Mouse (Mus musculus) B cell, adult 2 months (primary cell): ENCODE results near the gene Frmd5.

Experiments used
- DNase-seq, 2 experiments: peaks; one replicate each; pipeline ENCODE4 v3.0.0; 2022

The Frmd5 gene

DNA sequence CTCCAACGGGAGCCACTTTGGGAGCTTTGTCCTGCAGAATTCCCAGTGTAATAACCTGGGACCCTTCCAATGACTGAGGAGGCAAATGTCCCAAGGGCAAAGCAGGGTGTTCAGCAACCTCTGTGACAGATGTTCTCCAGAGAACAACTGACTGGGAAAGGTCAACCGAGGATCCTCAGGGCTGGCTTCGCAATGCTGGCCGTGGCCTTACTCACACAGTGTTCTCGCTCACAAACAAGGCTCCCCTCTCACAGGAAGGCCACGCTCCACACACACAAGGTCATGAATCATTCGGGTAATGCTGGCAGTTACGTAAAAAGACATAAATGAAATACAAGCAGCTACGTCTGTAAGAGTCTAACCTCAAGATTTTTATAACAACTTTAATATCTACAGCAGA lies 46.2 kb downstream of the Frmd5 start:
- DNase-seq: no peak

DNA sequence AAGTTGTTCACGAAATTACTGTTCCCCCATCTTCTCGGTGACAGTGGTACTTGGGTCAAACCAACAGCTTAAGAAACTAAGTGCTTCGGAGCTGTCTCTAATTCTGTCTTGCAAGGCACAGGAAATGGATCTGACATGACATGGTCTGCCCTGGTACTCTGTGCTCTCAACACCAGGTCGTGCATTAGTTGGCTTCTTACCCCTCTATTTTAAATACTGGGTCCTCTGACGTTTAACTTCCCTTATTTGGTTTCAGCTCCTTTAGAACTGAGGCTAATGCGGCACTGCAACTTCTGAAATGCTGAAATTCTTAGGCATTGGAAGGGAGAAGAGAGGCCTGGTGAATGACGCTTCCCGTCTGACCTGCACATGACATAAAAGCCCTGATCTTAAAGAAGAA lies 48.6 kb downstream of the Frmd5 start:
- no peak for DNase-seq

DNA sequence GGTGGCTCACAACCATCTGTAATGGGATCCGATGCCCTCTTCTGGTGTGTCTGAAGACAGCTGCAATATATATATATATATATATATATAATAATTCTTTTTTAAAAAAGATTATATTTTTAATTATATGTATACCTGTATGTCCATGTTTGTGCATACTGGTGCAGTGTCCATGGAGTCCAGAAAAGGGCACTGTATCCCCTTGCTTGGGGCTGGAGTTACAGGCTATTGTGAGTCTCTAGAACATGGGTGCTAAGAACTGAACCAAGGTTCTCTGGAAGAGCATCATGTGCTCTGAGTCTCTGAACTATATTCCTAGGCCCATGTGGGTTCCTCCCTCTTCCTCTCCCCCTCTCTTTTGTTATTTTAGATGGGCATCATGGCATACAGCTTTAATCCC lies 50.6 kb downstream of the Frmd5 start:
- no peak for DNase-seq

DNA sequence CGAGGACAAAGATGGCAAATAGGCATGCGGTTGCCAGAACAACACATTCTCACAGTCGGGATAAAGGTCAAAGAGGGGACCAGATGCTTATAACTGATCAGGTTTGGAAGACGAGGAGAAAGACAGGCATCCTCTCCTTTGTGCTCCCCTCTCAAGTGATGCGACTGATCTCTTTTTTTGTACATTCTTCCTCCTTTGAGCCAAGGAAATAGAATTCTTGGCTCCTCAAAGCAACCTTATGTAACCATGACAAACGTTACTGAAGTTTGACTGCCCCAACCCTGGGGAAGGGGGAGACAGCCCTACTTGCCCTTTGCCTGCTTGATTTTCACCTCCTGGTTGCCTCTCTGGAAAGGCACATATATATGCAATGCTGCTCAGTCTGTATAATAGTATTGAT lies 51.8 kb downstream of the Frmd5 start:
- DNase-seq: no peak

DNA sequence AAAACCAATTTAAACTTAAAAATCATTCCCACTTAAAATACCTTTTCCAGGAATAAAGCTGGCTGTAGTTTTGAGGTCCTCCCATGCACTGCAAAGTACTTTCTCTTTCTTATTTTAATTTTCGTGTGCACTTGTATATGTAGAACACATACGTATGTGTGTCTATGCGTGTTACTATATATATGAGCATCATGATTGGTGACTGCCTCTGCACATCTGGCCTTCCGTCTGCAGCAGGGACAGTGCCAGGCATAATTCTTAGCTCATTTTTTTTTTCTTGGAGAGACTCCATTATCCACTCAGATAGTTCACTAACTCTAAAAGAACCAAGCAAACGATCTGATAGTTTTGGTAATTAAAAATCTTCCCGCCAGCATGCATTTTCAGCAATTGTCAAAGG lies 56.8 kb downstream of the Frmd5 start:
- DNase-seq: no peak

DNA sequence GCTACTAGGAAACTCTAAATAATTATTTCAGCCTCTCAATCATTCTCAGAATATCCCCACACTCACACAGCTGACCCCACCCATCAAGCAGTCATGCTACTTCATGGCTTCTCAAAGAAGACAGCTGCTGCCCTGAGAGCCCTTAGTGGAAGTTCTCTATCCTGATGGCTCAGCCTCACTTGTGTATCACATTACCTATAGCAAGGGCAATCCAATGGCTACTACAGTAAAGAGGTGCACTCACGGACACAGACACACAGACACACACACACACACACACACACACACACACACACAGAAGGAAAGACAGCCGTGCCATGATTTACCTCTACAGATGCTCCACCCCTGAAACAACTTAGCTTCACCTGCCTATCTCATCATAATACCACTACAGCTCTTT lies 65.7 kb downstream of the Frmd5 start:
- DNase-seq: no peak

DNA sequence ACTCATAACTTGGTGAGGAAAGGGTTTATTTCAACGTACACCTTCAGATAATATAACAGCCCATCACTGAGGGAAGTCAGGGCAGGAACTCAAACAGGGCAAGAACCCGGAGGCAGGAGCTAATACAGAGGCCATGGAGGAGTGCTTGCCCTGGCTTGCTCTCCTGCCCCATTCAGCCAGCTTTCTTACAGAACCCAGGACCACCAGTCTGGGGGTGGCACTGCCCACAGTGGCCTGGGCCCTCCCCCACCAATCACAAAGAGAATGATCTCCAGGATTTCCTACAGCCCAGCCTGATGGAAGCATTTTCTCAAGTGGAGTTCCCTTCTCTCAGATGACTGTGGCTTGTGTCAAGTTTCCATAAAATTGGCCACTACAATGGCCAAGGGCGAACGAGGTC lies 67.5 kb downstream of the Frmd5 start:
- DNase-seq: no peak

DNA sequence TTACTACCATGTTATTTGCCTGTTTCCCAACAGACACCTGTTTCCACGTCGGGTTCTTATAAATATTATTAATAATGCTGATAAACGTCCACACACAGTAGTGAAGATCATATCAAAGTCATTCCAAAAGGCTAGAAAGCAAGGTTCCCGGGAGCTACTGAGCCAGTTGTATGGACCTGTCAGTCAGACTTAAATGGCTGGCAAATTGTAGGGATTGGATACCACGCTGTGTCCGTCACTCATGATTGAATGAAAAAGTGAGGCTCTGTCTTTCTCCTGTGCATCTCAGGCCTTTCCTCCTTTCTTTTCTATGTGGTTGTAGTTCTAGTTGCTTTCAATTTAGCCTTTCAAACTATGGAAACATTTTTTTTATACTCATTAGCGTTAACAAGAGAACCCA lies 73.5 kb downstream of the Frmd5 start:
- no peak for DNase-seq

DNA sequence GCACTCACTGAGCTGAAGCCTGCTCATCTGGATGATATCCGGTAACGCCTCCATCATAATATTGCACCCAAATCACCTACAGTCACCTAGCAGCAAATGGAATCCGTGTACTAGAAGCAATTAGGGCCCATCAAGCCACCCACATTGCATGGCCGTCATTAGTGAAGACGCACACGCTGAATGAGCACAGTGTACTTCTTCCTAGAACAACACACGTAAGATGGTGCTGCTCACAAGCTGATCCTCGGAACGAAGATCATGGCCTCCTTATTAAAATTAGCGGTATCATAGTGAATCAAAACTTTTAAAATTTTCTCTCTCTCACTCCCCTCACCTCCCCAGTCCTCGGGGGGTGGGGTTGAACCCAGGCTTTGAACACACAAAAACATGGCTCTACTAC lies 76.4 kb downstream of the Frmd5 start:
- no peak for DNase-seq

DNA sequence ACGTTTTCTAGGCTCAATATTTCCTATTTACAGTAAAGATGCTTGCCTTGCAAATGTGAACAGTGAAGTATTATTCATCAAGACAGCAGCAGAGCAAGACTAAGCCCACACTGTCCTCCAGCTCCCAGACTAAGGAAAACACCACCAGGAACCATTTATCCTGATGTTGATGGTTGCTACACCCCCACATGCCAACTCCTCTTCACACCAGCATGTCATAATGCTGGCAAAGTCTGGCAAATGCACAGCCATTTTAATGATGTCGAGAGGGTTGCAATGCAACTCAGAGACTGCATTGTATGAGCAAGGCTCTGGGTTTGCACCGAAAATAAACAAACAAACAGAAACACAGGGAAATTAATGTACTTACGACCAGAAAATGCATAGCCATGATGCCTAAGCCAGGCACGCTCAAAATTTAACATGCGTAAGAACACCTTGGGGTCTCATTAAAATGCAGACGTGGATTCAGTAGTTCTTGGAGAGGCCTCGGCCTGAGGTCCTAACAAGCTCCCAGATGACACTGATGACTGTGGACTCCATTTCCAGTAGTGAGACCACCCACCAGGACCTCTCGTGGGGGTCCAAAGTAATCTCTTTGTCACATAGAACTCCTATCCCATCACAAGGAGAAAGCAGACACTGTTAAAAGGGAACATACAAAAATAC lies 77.8 kb downstream of the Frmd5 start:
- no peak for DNase-seq

DNA sequence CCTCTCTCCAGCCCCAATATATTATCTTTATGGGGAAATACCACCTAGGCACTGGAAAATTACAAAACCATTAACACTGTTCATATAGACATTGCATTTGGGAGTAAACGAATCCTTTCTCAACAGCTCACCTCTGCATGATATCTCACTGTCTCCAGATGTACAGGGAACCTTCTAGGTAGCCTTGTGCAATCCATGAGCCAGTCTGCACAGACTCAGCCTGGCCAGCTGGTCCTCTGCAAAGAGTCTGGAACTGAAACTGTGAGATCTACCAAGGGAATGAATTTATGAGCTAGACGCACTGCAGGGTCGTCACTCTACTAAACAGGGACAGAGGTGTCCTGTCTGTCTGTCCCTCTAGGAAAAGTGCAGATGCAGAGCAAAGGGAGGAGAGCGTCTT lies 82.0 kb downstream of the Frmd5 start:
- no peak for DNase-seq

DNA sequence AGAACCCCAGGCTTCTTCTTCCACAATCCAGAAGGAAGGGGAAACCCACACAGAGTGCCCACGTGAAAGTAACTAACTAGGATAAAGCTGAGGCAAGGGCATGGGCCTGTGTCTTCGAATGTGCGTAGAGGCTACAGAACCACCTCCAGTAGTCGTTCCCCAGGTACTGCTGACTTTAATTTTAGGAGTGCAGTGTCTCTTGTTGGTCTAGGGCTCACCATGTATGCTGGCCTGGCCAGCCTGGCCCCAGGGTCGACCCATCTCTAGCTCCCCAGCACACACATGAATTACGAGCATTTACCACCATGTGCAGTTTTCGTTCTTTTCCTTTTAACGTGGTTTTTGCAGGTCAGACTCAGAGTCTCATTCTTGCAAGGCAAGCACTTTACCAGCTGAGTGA lies 83.1 kb downstream of the Frmd5 start:
- no peak for DNase-seq

DNA sequence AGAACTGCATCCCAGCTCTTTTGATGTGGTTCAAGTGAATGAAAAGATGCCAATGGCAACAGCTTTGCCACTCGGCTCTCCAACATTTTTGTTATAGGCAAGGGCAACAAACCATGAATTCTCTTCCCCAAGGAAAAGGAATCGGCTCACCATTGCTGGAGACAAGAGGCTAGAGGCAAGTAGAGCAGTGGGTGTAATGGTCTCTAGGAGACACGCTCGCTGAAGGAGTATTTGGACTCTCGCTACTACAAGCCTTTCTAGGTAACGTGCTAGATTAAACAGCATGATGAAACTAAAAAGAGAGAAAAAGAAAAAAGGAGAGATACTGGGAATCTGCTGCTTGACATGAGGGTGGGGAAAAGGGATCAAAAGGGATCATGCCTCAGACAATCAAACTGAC lies 87.9 kb downstream of the Frmd5 start:
- no peak for DNase-seq

DNA sequence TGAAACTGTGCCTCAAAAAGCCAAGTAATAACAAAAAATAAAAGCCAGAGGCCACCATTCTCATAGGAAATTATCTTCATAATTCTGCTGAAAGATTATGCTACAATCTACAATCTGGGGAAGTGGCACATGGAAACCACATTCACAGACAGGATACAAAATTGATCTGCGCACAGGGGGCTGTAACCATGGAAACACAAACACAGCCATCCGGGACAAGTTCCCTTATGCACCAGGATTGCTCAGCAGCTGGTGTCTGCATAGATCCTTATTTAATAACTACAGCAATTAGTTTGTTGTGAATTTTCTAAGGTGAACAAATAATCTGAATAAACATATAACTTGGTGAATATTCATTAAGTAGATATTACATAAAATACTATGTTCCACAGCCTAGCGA lies 89.8 kb downstream of the Frmd5 start:
- DNase-seq: no peak

DNA sequence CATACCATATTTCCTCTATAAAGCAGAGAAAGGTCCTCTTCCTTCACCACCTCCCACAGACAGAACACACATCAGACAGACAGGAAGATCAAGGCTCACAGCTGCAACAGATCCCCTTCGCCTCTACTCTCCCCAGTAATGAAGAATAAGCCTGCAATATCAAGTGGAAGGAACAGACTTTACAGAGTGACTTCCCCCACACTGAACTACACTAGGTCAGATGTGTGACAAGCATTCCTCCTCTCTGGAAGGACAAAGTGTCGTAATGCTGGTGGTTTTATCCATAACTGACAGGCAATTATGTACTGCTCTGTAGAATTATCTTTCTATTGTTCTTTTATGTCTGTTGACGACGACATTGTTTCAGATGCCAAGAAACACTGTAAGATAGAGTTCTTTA lies 93.3 kb downstream of the Frmd5 start:
- DNase-seq: no peak

DNA sequence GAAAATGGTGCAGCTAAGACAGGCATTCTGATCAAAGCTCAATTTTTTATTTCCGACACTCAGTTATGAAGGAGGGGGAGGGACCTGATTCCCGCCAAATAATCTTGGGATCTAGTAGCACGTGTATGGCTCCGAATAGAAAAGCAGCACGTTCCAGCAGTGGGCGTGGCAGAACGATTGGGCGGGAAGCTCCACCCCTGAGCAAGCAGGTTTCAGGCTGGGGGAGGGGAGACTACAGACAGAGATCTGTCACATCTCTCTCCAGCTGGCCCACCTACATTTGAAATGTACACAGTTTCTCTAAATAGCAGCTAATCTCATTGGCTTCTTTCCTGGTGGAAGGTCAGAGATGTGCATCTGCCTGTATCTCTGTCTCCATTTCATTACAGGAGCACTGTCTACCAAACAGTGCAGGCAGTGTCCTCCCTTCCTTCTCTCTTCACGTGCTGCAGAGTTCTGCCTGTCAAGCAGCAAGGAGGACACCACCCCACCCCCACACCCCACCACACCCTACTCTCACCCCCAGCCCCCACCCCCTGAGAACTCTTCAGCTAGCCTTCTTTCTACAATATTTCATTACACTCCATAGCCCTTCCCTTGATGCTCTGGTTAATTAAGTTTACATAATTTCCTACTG lies 95.0 kb downstream of the Frmd5 start:
- no peak for DNase-seq

DNA sequence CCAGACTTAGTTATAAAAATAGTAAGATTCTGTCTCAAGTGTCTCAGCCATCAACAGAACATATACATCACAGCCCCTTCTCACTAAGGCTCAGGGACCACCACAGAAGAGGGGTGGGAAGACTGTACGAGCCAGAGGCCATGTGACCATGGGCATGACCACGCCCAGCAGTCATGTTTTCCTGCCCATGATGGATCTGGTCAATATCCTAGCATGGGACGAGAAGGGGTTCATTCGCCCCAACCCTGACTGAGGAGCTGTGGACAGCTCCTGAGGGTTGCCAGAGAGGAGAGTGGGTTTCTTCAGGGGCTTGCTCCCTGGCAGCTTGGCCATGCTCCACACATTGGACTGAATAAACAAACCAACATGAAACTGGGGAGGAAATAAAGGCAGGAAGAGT lies 97.8 kb downstream of the Frmd5 start:
- DNase-seq: no peak

DNA sequence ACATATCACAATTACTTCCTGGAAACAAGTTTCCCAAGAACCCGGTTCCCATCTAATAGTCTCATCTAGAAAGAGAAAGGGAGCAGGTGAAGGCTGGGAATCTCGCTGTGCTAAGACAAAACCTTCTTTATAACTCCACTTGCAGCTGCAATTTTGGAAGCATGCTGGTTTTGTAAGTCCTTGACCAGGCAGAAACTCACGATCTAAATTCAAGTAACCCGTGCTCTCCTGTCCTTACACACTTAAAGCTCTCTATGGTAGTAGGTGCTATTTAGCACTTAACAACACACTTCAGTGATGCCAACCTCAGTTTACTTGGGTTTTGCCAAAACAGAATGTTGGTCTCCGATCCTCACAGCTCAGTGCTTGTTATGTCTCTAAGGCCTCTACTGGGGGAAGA lies 99.4 kb downstream of the Frmd5 start:
- no peak for DNase-seq

DNA sequence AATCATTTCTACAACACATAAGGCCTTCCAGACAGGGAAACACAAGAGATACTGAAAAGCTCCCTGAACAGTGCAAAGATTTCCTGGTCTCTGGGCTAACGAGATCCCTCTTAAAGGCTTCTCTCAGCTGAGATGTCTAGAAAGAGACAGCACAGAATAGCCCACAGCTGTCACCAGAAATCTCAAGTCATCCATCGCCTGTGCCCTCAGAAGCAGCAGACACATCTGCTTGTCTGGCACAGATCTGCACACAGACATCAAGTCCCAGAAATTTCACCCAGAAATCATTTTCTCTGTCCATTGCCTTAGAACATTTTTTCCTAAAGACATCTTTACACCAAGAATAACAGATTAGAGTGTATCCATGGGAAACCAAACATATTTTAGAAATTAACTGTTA lies 101.1 kb downstream of the Frmd5 start:
- DNase-seq: no peak

DNA sequence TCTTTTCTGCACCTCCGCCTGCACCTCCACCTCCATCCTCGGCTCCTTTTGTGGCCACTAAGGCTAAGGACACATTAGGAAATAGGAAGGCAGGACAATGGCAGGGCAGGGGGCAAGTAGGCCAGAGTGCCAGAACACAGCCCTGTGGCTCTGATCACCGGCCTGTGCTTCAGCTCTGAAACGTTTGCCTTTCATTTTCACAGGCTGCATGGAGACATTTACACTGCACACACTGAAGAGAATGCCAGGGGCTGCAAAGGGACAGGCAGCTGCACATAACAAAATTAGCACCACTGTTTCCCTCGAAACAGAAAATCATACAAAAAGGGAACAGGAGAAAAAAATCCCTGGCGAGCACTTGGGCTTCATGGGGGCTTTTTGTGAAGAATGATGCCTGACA lies 107.6 kb downstream of the Frmd5 start:
- no peak for DNase-seq

DNA sequence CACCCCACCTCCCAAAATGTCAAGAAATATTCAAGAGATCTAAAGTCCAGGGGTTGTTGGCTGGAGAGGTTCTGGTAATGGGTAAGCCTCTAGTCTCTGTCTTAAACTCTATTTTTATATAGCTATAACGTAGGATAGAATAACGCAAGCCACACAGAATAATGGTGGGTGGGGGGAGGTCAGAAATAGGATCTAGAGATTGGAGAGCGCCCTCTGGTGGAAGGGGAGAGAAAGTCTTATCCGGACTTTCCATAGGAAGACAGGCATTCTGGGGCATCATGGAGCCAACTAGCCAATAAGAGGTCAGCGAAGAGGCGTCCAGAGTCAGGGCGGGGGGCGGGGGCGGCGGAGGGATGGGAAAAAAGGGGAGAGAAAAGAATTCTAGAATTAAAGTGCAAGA lies 111.5 kb downstream of the Frmd5 start:
- peak; percentile 29 to 35 for DNase-seq

DNA sequence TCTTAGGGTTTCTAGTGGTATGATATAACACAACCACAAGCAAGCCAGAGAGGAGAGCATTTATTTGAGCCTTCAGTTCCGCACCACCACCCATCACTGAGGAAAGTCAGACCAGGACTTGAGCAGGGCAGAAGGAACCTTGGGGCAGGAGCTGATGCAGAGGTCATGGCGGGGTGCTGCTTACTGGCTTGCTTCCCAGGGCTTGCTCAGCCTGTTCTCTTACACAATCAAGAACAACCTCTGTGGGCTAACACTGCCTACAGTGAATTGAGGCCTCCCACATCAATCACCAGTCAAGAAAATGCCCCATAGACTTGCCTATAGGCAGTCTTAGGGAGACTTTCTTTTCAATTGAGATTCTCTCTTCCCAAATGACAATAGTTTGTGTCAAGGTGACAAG lies 118.8 kb downstream of the Frmd5 start:
- DNase-seq: no peak

DNA sequence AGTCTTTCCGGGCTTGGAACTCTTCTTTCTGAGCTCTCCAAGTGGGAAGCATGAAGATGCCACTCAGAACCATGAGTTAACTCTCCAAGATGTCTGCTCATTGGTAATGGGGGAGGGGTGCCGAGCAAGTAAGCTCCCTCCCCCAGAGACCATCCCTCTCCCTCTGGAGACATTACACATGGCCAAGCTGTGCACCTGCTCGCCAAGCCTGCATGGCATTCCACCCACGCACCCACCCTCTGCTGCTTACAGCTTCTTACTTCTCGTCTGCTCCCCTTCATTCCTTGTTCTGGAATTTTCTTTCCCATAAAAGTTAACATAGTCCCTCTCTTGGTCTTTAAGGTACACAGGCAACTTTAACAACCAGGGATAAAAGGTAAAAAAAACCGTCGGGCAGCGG lies 123.3 kb downstream of the Frmd5 start:
- DNase-seq: no peak

DNA sequence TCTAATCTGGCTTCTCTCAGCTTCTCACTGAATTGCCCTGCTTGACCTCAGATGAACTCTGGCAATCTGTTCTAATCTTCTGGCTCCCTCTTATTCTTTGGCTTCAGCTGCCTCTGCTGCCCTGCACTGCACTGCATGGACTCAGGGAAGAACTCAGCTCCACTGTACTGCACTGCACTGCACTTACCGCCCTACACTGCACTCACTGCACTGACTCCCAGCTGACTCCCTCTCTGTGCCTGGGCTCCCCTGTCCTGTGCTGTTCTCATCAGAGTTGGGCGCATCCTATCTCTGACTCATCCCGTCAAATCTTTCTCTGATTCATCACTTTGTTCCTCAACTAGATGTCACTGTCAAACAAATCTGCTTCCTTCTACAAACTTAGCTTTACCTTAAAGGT lies 124.5 kb downstream of the Frmd5 start:
- no peak for DNase-seq

DNA sequence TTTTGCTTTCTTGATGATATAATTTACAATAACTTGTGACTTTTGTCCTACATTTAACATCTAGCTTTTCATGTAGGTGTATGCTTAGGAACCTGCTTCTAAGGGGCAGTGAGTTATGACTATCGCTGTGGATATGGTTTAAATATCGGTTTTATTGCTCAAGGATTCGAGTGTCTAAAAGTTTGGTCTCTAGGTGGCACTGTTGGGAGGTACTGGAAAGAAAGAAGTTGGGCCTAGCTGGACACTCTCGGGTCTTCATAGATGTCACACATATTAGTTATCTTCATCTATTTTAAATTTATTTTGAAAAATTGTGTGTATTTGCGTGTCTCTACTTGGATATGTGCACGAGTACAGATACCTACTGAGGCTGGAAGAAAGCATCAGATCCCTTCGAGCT lies 127.2 kb downstream of the Frmd5 start:
- DNase-seq: no peak

DNA sequence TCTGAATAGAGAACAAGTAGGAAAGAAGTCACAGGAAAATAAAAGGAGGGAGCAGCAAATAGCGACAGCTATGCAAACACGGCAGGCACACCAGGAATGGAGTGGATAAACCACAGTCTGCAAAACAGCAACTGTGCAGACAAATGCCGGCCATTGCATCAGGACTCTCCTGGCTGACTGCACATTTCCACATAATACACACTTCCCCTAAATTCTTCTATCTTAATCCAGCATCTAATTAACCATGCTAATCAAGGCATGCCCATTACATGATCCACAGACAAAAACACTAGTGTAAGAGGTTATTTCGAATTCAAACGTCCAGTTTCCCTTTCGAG lies 129.3 kb downstream of the Frmd5 start:
- DNase-seq: no peak
